Mouse (Mus musculus): ENCODE results near the gene Camta1. TPM values are rescaled to one million over a fixed set of nuclear protein-coding genes. Genes with fewer than 3 reads are reported as not detected.
A peak's percentile ranks its signal among the peaks of the same experiment; 100 is the strongest.

Camta1 gene
- total RNA-seq, 2 experiments from 2014 or later = 200 to 223 TPM

DNA sequence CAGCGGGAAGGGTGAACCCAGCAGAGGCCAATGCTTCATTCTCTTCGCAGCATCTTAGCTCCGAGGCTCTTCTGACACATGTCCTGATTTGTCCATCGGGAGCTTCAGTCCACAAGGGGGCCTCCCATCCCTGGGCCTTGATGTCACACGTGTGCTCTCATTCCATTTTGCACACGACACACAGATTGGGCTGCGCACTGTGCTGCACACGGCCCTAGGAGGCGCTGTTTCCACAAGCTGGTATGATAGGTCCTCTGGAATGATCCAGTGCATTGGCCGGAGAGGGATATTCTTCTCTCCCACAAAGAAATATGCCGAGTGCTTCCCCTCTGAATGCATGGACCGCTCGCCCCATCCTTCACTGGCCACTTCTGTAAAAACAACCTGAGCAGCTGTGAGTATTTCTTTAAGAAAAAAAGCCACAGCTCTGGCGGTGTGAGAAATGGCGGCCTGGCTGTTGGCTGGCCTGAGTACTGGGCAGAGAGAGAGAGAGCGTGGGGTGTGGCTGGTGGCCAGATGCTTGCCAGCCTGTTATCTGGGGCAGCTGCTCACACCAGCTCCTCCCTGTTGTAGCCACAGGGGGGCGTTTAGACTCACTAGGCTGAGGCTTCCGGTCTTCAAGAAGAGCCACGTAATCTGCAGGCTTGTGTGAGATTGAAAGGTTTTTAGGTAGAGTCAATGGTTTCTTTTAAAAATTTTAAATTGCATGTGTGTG lies 622.5 kb downstream of the Camta1 start:
- peak in 1 of 2 experiments; percentile 51 for DNase-seq (ENCODE audit: extremely low spot score in 1 of 2, low spot score in 2 of 2)
- intact Hi-C loops (cut with DNase I) = no loop called here

DNA sequence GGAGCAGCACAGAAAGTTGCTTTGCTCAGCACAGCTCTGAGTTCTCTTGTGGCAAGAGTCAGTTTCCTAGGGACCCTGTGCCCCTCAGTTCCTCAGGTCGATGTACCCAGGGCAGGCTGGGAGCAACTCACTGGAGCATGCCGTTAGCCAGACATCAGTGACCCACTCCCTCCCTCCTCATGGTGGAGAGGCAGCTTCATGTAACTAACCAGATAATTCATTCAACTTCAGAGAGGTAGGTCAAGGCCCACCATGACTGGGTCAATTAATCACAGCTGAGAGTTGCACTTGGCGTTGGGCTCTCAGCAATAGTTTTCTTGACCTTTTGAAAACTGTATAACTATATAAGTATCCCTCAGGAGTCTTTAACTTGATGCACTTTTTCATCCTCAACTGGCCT lies 624.2 kb downstream of the Camta1 start:
- intact Hi-C loops (cut with DNase I) = no loop called here
- no peak for DNase-seq (ENCODE audit: extremely low spot score in 1 of 2, low spot score in 2 of 2)

DNA sequence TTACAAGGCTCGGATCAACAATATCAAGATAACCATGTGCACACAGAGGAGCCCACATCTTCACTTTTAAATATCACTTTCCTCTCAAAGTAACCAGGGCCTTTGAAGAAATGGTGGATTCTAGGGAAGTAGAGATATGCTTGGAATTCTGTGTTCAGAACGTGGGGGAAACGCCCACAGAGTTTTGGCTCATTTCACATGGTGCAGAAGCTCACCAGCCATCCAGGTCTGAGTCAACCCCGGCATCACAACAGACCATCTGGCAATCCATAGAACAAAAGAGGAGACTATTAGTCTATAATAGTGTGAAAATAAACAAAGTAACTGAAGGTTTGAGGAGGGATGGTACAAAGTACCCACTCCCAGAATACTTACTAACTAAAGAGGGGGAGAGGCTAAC lies 626.7 kb downstream of the Camta1 start:
- intact Hi-C loops (cut with DNase I) = no loop called here
- no peak for DNase-seq (ENCODE audit: extremely low spot score in 1 of 2, low spot score in 2 of 2)

DNA sequence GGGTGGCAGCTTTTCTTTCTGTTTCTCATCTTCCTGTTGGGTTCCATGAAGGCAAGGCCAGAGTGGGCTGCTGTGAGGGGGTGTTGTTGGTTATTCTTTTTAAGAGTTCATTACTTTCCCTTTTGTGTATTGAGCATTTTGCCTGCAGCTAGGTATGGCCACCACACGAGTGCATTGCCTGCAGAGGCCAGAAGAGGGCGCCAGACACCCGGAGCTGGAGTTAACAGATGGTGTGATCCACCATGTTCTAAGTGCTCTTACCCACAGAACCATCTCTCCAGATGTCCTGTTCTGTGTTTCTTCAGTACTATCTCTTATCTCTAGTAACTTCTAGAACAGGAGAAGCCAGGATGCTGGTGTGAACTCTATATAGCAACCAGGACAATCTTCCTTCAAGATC lies 629.6 kb downstream of the Camta1 start:
- intact Hi-C loops (cut with DNase I) = no loop called here
- no peak for DNase-seq (ENCODE audit: extremely low spot score in 1 of 2, low spot score in 2 of 2)

DNA sequence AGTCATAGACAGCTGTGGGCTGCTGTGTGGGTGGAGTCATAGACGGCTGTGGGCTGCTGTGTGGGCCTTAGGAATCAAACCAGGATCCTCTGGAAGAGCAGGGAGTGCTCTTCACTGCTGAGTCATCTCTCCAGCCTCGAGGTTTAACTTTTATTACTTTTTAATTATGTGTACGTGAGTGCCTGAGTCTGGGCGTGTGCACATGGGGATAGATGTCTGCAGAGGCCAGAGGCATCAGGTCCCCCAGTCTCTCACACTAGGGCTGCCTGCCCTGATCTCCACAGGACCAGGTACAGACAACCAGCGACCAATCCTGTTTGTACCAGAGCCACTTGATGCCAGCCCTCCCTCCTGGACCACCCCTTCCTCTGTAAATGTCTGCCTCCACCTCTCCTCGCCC lies 632.6 kb downstream of the Camta1 start:
- intact Hi-C loops (cut with DNase I) = no loop called here
- no peak for DNase-seq (ENCODE audit: extremely low spot score in 1 of 2, low spot score in 2 of 2)

DNA sequence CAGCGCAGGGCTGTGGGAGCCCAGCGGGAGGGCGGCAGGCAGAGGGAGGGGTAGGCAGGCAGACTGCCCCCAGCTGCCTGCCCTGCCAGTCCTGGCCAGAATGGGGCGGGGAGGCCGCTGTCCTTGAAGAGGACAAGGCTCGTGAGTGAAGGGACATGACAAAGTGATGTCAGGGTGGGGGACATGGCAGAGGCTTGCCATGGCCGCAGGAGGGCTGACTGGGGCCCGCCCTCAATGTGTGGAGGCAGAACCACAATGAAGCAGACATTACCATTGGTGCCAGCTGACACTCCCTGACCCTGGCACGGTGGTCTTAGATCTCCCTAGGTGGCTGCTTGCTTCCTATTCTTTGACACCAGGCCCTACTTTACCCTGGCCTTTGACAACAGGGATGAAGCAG lies 635.2 kb downstream of the Camta1 start:
- intact Hi-C loops (cut with DNase I) = no loop called here
- DNase-seq (ENCODE audit: extremely low spot score in 1 of 2, low spot score in 2 of 2) = no peak

DNA sequence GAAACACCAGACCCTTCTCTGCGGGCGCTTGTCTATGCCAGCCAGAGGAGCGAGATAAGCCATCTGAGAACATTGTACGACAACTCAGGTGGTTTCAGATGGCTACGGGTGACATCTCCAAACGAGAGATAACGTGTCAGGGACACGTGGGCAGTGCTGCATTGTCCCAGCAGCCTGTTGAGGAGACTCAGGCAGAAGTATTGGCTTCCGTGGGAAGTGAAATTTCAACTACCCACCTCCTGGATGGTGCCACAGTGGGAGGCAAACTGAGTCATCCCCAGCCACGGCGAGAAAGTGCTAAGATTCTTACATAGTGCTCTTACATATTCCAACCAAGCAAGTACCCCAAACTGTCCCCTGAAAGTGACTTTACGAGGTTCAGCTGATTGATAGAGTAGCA lies 637.7 kb downstream of the Camta1 start:
- intact Hi-C loops (cut with DNase I) = no loop called here
- no peak for DNase-seq (ENCODE audit: extremely low spot score in 1 of 2, low spot score in 2 of 2)

DNA sequence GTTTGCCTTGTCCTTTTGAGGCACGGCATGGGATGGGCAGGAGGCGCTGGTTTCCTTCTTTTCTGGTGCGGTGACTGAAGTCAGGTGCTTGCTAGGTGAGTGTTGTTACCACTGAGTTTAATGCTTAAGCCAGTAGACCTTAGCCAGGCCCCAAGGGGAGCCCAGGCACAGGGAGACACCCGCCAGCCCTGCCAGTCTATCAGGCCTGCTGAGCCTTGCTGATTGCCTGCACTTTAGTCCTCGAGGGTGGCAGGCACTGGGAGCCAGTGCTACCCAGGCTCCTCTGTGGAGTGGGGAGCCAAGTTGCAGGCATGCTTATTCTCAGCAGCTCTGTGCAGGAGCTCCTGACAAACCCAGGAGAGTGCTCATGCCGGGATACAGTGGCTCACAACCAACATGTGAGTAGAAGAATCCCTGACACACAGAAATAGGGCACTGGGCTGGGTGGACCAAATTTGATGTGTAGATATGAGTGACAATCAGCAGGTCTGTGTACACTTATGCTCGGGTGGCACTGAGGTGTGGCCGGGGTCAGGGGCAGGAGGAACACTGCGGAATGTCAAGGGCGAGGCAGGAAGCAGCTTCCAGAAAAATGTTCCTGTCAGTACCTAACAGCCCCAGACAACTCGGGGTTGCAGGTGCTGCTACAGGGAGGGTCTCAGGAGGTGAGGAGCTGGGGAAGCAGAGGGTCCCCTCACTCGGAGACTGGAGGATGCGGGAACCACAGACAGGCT lies 638.2 kb downstream of the Camta1 start:
- intact Hi-C loops (cut with DNase I) = no loop called here
- DNase-seq (ENCODE audit: extremely low spot score in 1 of 2, low spot score in 2 of 2) = no peak

DNA sequence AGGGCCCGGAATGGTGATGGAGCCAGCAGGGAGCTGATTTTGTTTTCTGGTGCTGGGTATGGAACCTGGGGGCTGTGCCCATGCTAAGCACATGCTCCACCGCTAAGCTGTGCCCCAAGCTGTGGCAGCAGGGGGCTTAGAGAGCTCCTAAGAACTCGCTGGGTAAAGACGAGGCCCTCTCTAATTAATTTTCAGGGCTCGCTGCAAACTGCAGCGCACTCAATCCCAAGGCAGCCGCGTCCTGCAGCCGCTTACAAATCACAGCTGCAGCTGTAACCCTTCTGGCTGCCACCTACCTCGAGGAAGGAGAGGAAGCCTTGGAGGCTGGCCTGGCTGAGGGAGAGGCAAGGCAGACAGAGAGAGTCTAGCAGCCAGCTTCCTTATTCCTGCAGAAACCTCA lies 639.0 kb downstream of the Camta1 start:
- DNase-seq (ENCODE audit: extremely low spot score in 1 of 2, low spot score in 2 of 2) = no peak
- intact Hi-C loops (cut with DNase I) = no loop called here

DNA sequence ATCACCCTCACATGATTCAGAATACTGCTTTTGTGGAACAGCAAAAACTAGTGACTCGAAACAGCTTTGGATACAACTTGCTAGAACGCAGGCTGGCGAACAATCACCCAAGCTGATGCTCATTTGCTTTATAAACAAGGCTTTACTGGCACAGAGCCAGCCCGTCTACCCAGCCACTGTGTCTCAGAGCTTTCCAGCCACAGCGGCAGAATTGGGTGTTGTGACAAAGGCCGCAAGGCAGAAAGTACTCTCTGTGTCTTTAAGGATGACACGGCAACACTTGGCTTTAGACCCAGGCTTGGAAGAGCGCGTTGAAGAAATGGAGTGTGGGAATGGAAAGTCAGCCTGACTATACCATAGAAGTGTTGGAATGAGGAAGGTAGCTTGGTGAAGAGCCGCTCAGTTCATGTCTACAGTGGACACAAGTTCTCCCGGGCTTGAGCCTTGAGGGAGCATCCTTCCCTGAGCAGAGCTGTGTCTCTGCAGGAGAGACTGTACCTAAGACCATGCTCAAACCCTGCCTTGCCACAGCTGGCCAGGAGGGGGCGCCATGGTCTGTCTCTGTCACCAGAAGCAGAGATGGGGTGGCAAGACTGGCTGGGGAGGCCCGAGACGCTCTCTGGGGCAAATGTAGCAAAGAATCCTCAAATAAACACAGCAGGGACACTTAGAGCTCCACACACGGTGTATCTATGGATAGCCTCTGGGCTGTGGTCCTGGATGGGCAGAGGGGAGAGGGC lies 645.0 kb downstream of the Camta1 start:
- peak; percentile 47 to 52 for DNase-seq (ENCODE audit: extremely low spot score in 1 of 2, low spot score in 2 of 2)
- intact Hi-C loops (cut with DNase I) = no loop called here

DNA sequence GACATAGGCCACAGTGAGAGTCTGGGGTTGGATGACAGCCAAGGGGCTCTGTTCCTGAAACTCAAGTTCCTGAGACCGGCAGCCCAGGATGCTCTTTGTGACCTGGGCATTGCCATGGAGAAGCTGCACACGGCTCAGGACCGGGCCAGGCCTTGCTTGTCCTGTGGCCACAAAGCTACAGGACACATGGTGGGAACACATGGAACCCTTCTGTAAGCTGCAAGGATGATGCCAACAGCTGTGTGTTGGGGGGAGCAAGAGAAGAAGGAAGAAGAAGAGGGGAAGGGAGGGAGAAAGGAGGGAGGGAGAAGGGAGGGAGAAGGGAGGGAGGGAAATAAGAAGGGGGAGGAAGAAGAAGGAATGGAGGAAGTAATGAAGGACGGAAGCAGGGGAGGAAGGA lies 645.8 kb downstream of the Camta1 start:
- no peak for DNase-seq (ENCODE audit: extremely low spot score in 1 of 2, low spot score in 2 of 2)
- intact Hi-C loops (cut with DNase I) = no loop called here

DNA sequence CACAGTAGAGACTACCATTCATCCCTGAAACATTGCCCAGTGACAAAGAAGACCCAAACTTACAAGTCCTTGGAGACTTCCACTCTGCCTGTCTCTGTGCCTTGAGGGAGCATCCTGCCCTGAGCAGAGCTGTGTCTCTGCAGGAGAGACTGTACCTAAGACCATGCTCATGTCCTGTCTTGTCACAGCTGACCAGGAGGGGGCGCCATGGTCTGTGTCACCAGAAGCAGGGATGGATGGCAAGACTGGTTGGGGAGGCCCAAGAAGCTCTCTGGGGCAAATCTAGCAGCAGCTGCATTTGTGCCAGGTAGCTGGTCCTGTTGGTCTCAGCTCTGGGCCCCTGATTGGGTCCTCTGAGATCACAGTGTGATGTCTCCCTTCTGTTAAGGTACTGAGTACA lies 646.5 kb downstream of the Camta1 start:
- no peak for DNase-seq (ENCODE audit: extremely low spot score in 1 of 2, low spot score in 2 of 2)

DNA sequence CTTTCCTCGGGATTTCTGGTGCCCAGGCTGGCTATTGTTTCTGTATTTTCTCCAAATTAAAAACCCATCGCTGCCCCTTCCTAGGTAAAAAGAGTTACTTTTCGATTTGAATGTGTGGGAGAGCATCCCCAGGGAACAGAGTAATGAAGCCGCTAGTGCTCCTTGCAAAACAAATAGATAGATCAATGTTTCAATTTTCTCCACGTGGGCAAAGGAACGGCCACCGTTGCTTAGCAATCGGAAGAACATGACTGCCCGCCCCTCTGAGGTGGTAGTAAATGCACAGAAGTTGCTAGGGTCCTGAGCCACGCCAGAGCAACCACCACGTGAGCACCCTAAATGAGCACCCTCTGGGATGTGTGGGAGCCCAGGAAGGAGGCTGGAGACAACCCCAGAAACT lies 648.2 kb downstream of the Camta1 start:
- intact Hi-C loops (cut with DNase I) = no loop called here

More for the DNA sequence above, 646.5 kb downstream of the Camta1 start:
- intact Hi-C loops (cut with DNase I) = no loop called here

DNA sequence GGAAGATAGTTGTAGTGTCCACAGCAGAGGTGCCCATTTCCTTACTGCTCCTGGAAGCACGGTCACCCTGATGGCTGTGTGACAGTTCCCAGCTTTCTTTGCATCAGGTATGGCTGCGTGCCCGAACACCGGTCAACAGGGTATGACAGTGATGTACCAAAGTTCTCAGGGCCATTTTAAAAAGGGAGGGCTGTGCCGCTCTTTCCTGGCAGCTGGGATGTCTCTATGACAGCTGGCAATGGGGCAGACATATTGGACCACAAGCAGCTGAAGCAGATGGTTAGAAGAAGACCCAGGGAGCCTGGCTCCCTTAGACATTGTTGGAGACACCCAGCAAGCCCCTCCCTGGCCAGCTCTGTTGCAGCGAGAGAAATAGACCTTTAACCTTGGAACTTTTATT lies 649.7 kb downstream of the Camta1 start:
- intact Hi-C loops (cut with DNase I) = no loop called here
- DNase-seq (ENCODE audit: extremely low spot score in 1 of 2, low spot score in 2 of 2) = no peak

More for the DNA sequence above, 648.2 kb downstream of the Camta1 start:
- DNase-seq (ENCODE audit: extremely low spot score in 1 of 2, low spot score in 2 of 2) = no peak

DNA sequence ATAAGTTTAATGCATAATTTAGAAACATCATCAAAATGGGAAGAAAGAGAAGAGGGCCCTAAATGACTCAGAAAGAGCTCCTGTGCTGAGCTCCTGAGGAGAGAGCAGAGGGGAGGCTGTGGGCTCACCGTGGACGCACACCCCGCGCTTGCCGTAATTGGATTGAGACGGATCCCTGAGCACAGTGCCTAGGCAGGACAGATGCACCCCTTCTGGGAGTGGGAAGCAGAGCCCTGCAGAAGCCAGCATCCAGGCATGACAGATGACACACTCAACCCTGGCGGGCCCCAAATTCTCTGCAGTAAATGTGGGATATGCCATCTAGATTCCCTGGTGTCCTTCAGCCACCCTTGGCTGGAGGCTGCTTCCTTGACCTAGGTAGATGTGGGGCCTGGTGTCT lies 654.1 kb downstream of the Camta1 start:
- no peak for DNase-seq (ENCODE audit: extremely low spot score in 1 of 2, low spot score in 2 of 2)
- intact Hi-C loops (cut with DNase I) = no loop called here

DNA sequence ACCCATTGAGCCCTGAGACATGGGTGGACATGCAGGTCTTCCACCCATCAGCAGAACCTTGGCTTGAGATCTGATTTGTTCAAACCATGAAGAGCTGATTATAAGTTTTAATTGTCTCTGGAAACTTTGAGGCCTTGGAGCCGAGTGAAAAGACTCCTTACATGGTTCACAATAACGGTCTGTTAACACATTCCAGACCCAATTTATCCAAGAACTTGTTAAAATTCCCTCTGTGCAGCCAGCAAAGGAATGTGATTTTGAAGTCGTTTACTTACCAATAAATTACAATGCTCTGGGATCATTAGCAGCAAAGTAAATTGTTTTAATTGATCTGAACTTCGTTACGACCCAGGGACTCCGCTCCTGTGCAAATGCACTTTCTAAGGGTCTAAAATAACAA lies 658.8 kb downstream of the Camta1 start:
- no peak for DNase-seq (ENCODE audit: extremely low spot score in 1 of 2, low spot score in 2 of 2)
- intact Hi-C loops (cut with DNase I) = no loop called here

DNA sequence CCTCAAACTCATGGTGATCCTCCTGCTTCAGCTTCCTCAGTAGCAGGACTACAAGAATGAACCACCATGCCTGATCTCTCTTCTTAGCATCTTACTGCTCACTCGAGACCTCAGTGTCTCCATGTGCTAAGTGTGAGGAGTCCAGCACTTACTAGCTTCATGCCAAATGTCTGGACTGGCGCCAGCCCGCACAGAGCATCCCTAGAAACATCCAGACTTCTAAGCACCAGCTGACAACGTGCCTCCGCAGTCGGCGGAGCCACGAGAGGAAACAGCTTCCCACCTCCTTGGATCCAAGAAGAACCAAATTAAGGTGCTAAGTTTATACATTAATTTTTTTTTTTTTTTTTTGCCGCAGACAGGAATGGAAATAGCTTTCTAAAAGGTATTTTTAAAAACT lies 661.4 kb downstream of the Camta1 start:
- intact Hi-C loops (cut with DNase I) = no loop called here
- DNase-seq (ENCODE audit: extremely low spot score in 1 of 2, low spot score in 2 of 2) = peak; percentile 76 to 78

DNA sequence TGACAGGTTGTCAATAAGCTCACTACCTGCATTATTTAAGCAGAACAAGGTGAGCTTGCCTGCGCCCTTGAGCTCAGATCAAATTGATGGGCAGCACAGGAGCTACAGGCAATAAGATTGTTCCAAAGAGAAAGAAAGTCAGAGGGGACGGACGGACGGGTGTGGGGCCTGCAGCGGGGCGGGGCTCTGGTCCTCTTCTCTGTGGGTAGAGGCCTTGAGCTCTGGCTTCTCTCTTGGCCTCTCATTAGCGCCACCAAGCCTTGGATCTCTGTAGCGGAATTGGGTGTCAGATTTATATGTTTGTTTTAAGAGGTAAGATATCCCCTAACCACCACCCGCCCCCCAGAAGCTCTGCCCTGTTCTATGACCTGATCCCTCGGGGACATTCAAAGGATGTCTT lies 666.5 kb downstream of the Camta1 start:
- intact Hi-C loops (cut with DNase I) = no loop called here

DNA sequence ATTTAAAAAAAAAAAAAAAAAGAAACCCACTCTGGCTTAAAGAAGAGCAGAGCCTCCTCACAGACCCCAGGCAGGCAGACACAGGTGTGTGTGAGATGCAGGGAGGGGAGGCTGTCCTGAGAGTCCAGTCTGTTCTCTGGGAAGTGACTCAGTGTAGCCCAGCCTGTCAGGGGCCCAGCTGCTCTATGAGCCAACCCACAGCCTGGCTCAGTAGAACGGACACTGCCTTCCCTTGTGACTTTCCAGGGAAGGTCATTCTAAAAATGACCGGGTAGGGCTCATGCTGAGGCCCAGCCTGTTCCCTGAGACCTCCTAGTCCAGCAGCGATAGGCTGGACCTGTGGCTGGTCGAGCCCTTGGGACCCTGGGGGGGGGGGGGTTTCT lies 667.0 kb downstream of the Camta1 start:
- intact Hi-C loops (cut with DNase I) = no loop called here
- DNase-seq (ENCODE audit: extremely low spot score in 1 of 2, low spot score in 2 of 2) = no peak

More for the DNA sequence above, 666.5 kb downstream of the Camta1 start:
- DNase-seq (ENCODE audit: extremely low spot score in 1 of 2, low spot score in 2 of 2) = no peak
